Mouse (Mus musculus): ENCODE results near the gene Tmem14a. TPM values are rescaled to one million over a fixed set of nuclear protein-coding genes. Genes with fewer than 3 reads are reported as not detected.

Tmem14a gene
- polyA plus RNA-seq, 1 experiment from 2014 or later, result 5.4 TPM

Other genes with a start within 250 kb of the Tmem14a start
- 3.1 and 3.6 TPM in 2 replicates for gene Tram2, start 139.3 kb upstream of the Tmem14a start, polyA plus RNA-seq (2015; fragmentation: Nextera tagmentation; extraction: Ambion mirVana)
- gene Gsta3, start 22.0 kb downstream of the Tmem14a start, polyA plus RNA-seq (2015; fragmentation: Nextera tagmentation; extraction: Ambion mirVana), result 0.41 and 0.60 TPM in 2 replicates
- gene Khdc1a, start 131.1 kb downstream of the Tmem14a start, polyA plus RNA-seq (2015; fragmentation: Nextera tagmentation; extraction: Ambion mirVana), result 1.2 and 1.7 TPM in 2 replicates
- gene Khdc1c, start 149.8 kb downstream of the Tmem14a start, polyA plus RNA-seq (2015; fragmentation: Nextera tagmentation; extraction: Ambion mirVana), result not detected in 2 replicates
- 0.16 and 0.18 TPM in 2 replicates for gene Khdc1b, start 165.0 kb downstream of the Tmem14a start, polyA plus RNA-seq (2015; fragmentation: Nextera tagmentation; extraction: Ambion mirVana)